Mouse (Mus musculus) G1E (cell line): ENCODE measurements around the gene Rabepk. TPM values are rescaled to one million over a fixed set of nuclear protein-coding genes. Genes with fewer than 3 reads are reported as not detected.
"Not testable (repeated sequence)": the region's sequence is repeated elsewhere in the genome, so short reads cannot be mapped to it uniquely, and the experiment has no call there.

Experiments used
- ATAC-seq: 2 replicates; pipeline ENCODE4 v1.8.0; 2016; ENCODE audit warnings: mild to moderate bottlenecking; ENCODE audit not compliant: insufficient number of reproducible peaks, poor library complexity, low FRiP score, severe bottlenecking; ENCODE audit errors: extremely low read depth
- DNase-seq: peaks from one replicate; pipeline ENCODE4 v3.0.0; 2012; ENCODE audit warnings: low spot score
- H3K27me3 ChIP-seq: 2 replicates; pipeline ENCODE4 v1.6.1; 2012; ENCODE audit warnings: mild to moderate bottlenecking, low read length, inconsistent platforms; ENCODE audit not compliant: insufficient read depth
- H3K36me3 ChIP-seq: replicated peaks from 2 replicates; pipeline ENCODE3; 2012; ENCODE audit warnings: mild to moderate bottlenecking, inconsistent platforms
- H3K4me1 ChIP-seq: 2 replicates; pipeline ENCODE4 v1.6.1; 2012; ENCODE audit warnings: low read depth, low read length, inconsistent platforms, mixed read lengths; ENCODE audit not compliant: insufficient read depth
- H3K4me3 ChIP-seq: 2 replicates; pipeline ENCODE4 v1.5.1; 2012; ENCODE audit warnings: low read depth, mild to moderate bottlenecking, inconsistent platforms, low read length, moderate library complexity, mixed read lengths
- H3K9me3 ChIP-seq: replicated peaks from 2 replicates; pipeline ENCODE4 v1.6.1; 2012; ENCODE audit warnings: inconsistent platforms
- CTCF ChIP-seq: IDR thresholded peaks from 2 replicates; pipeline ENCODE4 v1.5.1; 2012; ENCODE audit warnings: low read depth, low read length, inconsistent platforms, mixed read lengths
- GATA1 ChIP-seq: IDR thresholded peaks from 2 replicates; pipeline ENCODE4 v1.6.1; 2012; ENCODE audit warnings: borderline replicate concordance, low read length, inconsistent platforms, mixed read lengths
- GATA2 ChIP-seq: IDR thresholded peaks from 2 replicates; pipeline ENCODE4 v1.6.1; 2012; ENCODE audit warnings: low read depth, low read length, inconsistent platforms, borderline replicate concordance
- POLR2AphosphoS5 ChIP-seq: IDR thresholded peaks from 2 replicates; pipeline ENCODE4 v1.6.1; 2012; ENCODE audit warnings: low read depth, low read length, inconsistent platforms; ENCODE audit not compliant: insufficient replicate concordance
- TAL1 ChIP-seq: conservative IDR thresholded peaks from 2 replicates; pipeline ENCODE4 v1.6.1; 2012; ENCODE audit warnings: low read depth, low read length, inconsistent platforms, mixed read lengths
- polyA plus RNA-seq: library from polyadenylated mRNA; stranded (reverse); fragments of >175 nt; gene quantifications from 2 replicates; pipeline ENCODE4 v1.2.3, GENCODE M21; 2012
- total RNA-seq, 2 experiments: library from RNA; stranded (forward) in 1 of 2; stranded (reverse) in 1 of 2; fragments of 200-1000 nt in 1 of 2; fragments of >200 nt in 1 of 2; fragmentation: Nextera tagmentation in 1 of 2; gene quantifications; 2 replicates each; pipeline ENCODE4 v1.2.3; 2014 to 2017

The Rabepk gene
- total and polyA plus RNA-seq, 3 experiments = 11.6 to 31.8 (median 21.1) TPM

- no peak overlapping the region for H3K4me3 ChIP-seq
- DNase-seq = no peak
- peaks cover 20% of the 10 kb centered on the region for H3K27me3 ChIP-seq
- H3K4me1 ChIP-seq = no peaks in the 10 kb centered on the region
- no peak for ATAC-seq
- TF ChIP-seq POLR2AphosphoS5 = no peak
- H3K9me3 ChIP-seq = peaks cover 15% of the 10 kb centered on the region
- peaks cover 2% of the 10 kb centered on the region for H3K36me3 ChIP-seq
Observed at GRCm38 (mm10) chr2:34833624-34834023, 33.9 kb upstream of the Rabepk start.

- DNase-seq, H3K4me1 ChIP-seq: not testable (repeated sequence)
- H3K27me3 ChIP-seq = peaks cover 14% of the 10 kb centered on the region
Observed at GRCm38 (mm10) chr2:34832766-34833457, 33.2 kb upstream of the Rabepk start, which contains the start of gene Gm34653. TSS of gene Gm34653 (plus strand) at chr2:34833007.

GRCm38 (mm10) chr2:34830066-34830465 lies 30.4 kb upstream of the Rabepk start:
- peaks cover 15% of the 10 kb centered on the region for H3K9me3 ChIP-seq
- not testable (repeated sequence) for H3K4me1 ChIP-seq, ATAC-seq, H3K27me3 ChIP-seq, H3K4me3 ChIP-seq, H3K36me3 ChIP-seq, DNase-seq

More at GRCm38 (mm10) chr2:34832766-34833457, 33.2 kb upstream of the Rabepk start, which contains the start of gene Gm34653:
- H3K4me3 ChIP-seq, H3K36me3 ChIP-seq, ATAC-seq: not testable (repeated sequence)
- peaks cover 15% of the 10 kb centered on the region for H3K9me3 ChIP-seq

GRCm38 (mm10) chr2:34828026-34828425 lies 28.3 kb upstream of the Rabepk start:
- peaks cover 21% of the 10 kb centered on the region for H3K4me1 ChIP-seq
- no peak overlapping the region for H3K4me3 ChIP-seq
- peaks cover 15% of the 10 kb centered on the region for H3K9me3 ChIP-seq
- peaks cover 22% of the 10 kb centered on the region for H3K36me3 ChIP-seq
- no peak for ATAC-seq
- H3K27me3 ChIP-seq = no peaks in the 10 kb centered on the region
- TF ChIP-seq GATA1 = no peak
- TF ChIP-seq CTCF = no peak
- TF ChIP-seq GATA2 = no peak
- DNase-seq = no peak

GRCm38 (mm10) chr2:34827591-34827990 lies 27.9 kb upstream of the Rabepk start:
- ATAC-seq = no peak
- H3K9me3 ChIP-seq = peaks cover 15% of the 10 kb centered on the region
- peaks cover 23% of the 10 kb centered on the region for H3K4me1 ChIP-seq
- no peaks in the 10 kb centered on the region for H3K27me3 ChIP-seq
- TF ChIP-seq TAL1 (no peak), GATA1 (no peak), GATA2 (no peak), POLR2AphosphoS5 (no peak), CTCF (no peak)
- DNase-seq = no peak
- peaks cover 25% of the 10 kb centered on the region for H3K36me3 ChIP-seq
- no peak overlapping the region for H3K4me3 ChIP-seq

GRCm38 (mm10) chr2:34826460-34827231 lies 26.9 kb upstream of the Rabepk start:
- Histone ChIP-seq H3K4me3 (peak overlapping the region; percentile 83), H3K4me1 (peaks cover 27% of the 10 kb centered on the region), H3K9me3 (peaks cover 15% of the 10 kb centered on the region), H3K36me3 (peaks cover 34% of the 10 kb centered on the region), H3K27me3 (no peaks in the 10 kb centered on the region)
- DNase-seq (peak; percentile 37), ATAC-seq (no peak)
- TF ChIP-seq POLR2AphosphoS5 = no peak
- no peak for TF ChIP-seq CTCF
- TF ChIP-seq GATA1 = no peak
- no peak for TF ChIP-seq TAL1
- TF ChIP-seq GATA2 = no peak
